ENCODE assay signal across 13 mouse cellular contexts in the genomic region with DNA sequence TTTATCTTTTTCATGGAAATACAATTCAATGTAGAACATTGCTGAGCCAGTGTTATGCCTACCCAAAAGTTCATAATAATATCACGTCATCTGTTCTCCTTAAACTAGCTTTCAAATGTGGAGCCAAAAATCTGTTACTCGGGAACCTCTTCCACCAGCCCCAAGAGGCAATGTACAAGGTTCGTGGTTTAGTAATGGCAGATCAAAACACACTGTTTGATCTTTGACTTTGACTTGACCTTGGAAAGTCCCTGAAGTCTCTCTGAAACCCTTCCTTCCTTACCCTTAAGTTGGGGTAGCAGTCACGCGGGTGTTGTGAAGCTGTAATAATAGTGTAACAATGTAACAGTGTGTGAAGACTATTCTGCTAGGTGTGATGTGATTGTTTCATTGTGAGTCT.
A peak's percentile ranks its signal among the peaks of the same experiment; 100 is the strongest.
DNase-seq lines count a peak whose midpoint lies in the region; ATAC-seq and TF ChIP-seq lines count a peak whose summit lies in the region.
"Had no signal": no experiment of that assay in that cellular context is flagged by ENCODE, and none has a peak within 500 bp of the region (broad histone marks: within the 10 kb centered on the region; RNA-seq: fewer than 3 reads in every experiment).

No protein-coding gene starts in this region.

- H3K9me3 ChIP-seq in forebrain, embryonic 11.5 days (ENCODE audit: control insufficient read depth, low read length), result no peaks in the 10 kb centered on the region
- H3K9me3 ChIP-seq in forebrain, postnatal 0 days (ENCODE audit: low read length), result no peaks in the 10 kb centered on the region
- H3K9me3 ChIP-seq: midbrain, embryonic 12.5 days had no signal

- H3K4me3 ChIP-seq in forebrain, embryonic 11.5 days (ENCODE audit: low read depth, low read length), result no peak overlapping the region
- no peak overlapping the region for H3K4me3 ChIP-seq in forebrain, postnatal 0 days (ENCODE audit: low read depth, low read length)
- H3K4me3 ChIP-seq in embryonic fibroblast, embryonic 13.5 days (ENCODE audit: insufficient read depth, low read length), result no peak overlapping the region
- H3K4me3 ChIP-seq: midbrain, embryonic 12.5 days had no signal

- DNase-seq in forebrain, embryonic 11.5 days (ENCODE audit: low spot score), result peak; percentile 4
- DNase-seq in forebrain, postnatal 0 days, result no peak
- peak; percentile 69 for DNase-seq in kidney, adult 9 months
- no peak for DNase-seq in kidney, postnatal 36 days
- peak; percentile 37 for DNase-seq in CD4-positive helper T cell, adult 2 months (ENCODE audit: low read depth, low spot score)
- DNase-seq in natural killer cell, adult 2 months (ENCODE audit: low spot score in 2 of 2), result no peak
- DNase-seq: cerebellum, postnatal 25 days; left cerebral cortex, postnatal 4 days; lung, embryonic 14.5 days; thymus, postnatal 14 days had no signal

- no peak for ATAC-seq in forebrain, embryonic 11.5 days (replicated peaks; ENCODE audit: low FRiP score)
- ATAC-seq in forebrain, postnatal 0 days, result no peak
- ATAC-seq in granulocyte monocyte progenitor cell, adult 5-6 weeks (replicated peaks; ENCODE audit: poor library complexity, severe bottlenecking), result no peak

- H3K36me3 ChIP-seq in forebrain, embryonic 11.5 days (ENCODE audit: control insufficient read depth, insufficient read depth, low read length), result no peaks in the 10 kb centered on the region
- H3K36me3 ChIP-seq in forebrain, postnatal 0 days (ENCODE audit: insufficient read depth), result no peaks in the 10 kb centered on the region
- H3K36me3 ChIP-seq: midbrain, embryonic 12.5 days had no signal

- no peak for TF ChIP-seq CTCF in forebrain, postnatal 0 days (IDR thresholded peaks at IDR 0.05; ENCODE audit: low read depth)
- TF ChIP-seq CTCF in embryonic fibroblast, embryonic 13.5 days (IDR thresholded peaks at IDR 0.05; ENCODE audit: borderline replicate concordance, insufficient read depth, low read length), result no peak

- WGBS in forebrain, embryonic 11.5 days, result 79% methylated on average over 5 of the region's 5 CpGs
- whole genome bisulfite sequencing in forebrain, postnatal 0 days, result 77% methylated on average over 5 of the region's 5 CpGs

- TF ChIP-seq POLR2A in embryonic fibroblast, embryonic 13.5 days (IDR thresholded peaks at IDR 0.05; ENCODE audit: low read depth, low read length), result no peak

- H3K4me1 ChIP-seq in forebrain, embryonic 11.5 days (replicated peaks; ENCODE audit: control insufficient read depth, insufficient read depth, low read length), result no peaks in the 10 kb centered on the region
- no peaks in the 10 kb centered on the region for H3K4me1 ChIP-seq in forebrain, postnatal 0 days (ENCODE audit: insufficient read depth)
- H3K4me1 ChIP-seq in embryonic fibroblast, embryonic 13.5 days (ENCODE audit: control insufficient read depth, insufficient read depth, low read length), result peaks cover 26% of the 10 kb centered on the region
- H3K4me1 ChIP-seq: midbrain, embryonic 12.5 days had no signal

- no peak overlapping the region for H3K9ac ChIP-seq in forebrain, embryonic 11.5 days (ENCODE audit: low read length)
- H3K9ac ChIP-seq in forebrain, postnatal 0 days, result no peak overlapping the region
- H3K9ac ChIP-seq: lung, embryonic 14.5 days; midbrain, embryonic 12.5 days had no signal

- no peak overlapping the region for H3K4me2 ChIP-seq in forebrain, embryonic 11.5 days (ENCODE audit: low read depth, low read length, severe bottlenecking)
- H3K4me2 ChIP-seq in forebrain, postnatal 0 days (ENCODE audit: low read depth), result no peak overlapping the region
- H3K4me2 ChIP-seq: lung, embryonic 14.5 days; midbrain, embryonic 12.5 days had no signal

- H3K27me3 ChIP-seq in forebrain, embryonic 11.5 days (ENCODE audit: control insufficient read depth, insufficient read depth, low read length), result no peaks in the 10 kb centered on the region
- H3K27me3 ChIP-seq in forebrain, postnatal 0 days (ENCODE audit: insufficient read depth, low read length), result no peaks in the 10 kb centered on the region

- H3K27ac ChIP-seq in forebrain, embryonic 11.5 days (ENCODE audit: low read depth, low read length), result no peak overlapping the region
- no peak overlapping the region for H3K27ac ChIP-seq in forebrain, postnatal 0 days (ENCODE audit: low read depth, low read length)
- peak overlapping the region; percentile 19; the same call in 1 of the 2 replicates for H3K27ac ChIP-seq in embryonic fibroblast, embryonic 13.5 days (ENCODE audit: insufficient read depth, low read length)
- H3K27ac ChIP-seq: midbrain, embryonic 12.5 days had no signal

Comparison
In these comparisons a context has a peak if more than half of its experiments do, and no peak if none do; other contexts are left out.
1. DNase-seq: peak in forebrain, embryonic 11.5 days (single experiment), kidney, adult 9 months (single experiment) and CD4-positive helper T cell, adult 2 months (single experiment); none in forebrain, postnatal 0 days (single experiment), kidney, postnatal 36 days (0 of 2) and natural killer cell, adult 2 months (0 of 2).